Mouse (Mus musculus) brain, embryonic 14.5 days (tissue): ENCODE measurements at regions not wholly inside any gene's neighbourhood (a gene's known extent, or its start where the extent isn't known, plus 50 kb on each side); places are given as distances from the start of the nearest gene placed in this dataset.
"Not testable (repeated sequence)": the region's sequence is repeated elsewhere in the genome, so short reads cannot be mapped to it uniquely, and the experiment has no call there.

Source experiments
- DNase-seq: peaks from one replicate; pipeline ENCODE4 v3.0.0-alpha.2; 2011; ENCODE audit warnings: low read depth
- CTCF ChIP-seq: fragments of 200-500 bp; IDR thresholded peaks from 2 replicates; pipeline ENCODE4 v1.5.1; 2012; ENCODE audit warnings: inconsistent platforms, mild to moderate bottlenecking, moderate library complexity, borderline replicate concordance; ENCODE audit not compliant: insufficient read depth, insufficient read length; ENCODE audit errors: extremely low read depth
- POLR2A ChIP-seq: fragments of 200-500 bp; IDR thresholded peaks from 2 replicates; pipeline ENCODE4 v1.6.1; 2012; ENCODE audit warnings: mild to moderate bottlenecking, inconsistent platforms, borderline replicate concordance; ENCODE audit not compliant: poor library complexity, insufficient read depth, insufficient read length, severe bottlenecking; ENCODE audit errors: extremely low read depth

- not testable (repeated sequence) for DNase-seq
Measured at GRCm38 (mm10) chr10:22460386-22460785, 100.0 kb downstream of the Raet1d start.

GRCm38 (mm10) chr10:22460818-22461479 is 100.6 kb downstream of the Raet1d start:
- DNase-seq: peak; percentile 68

GRCm38 (mm10) chr10:22461480-22462050 is 101.2 kb downstream of the Raet1d start:
- DNase-seq: peak; percentile 54

- not testable (repeated sequence) for DNase-seq
Measured at GRCm38 (mm10) chr10:22471722-22472330, 111.5 kb downstream of the Raet1d start.

GRCm38 (mm10) chr10:22479860-22480259 is 119.5 kb downstream of the Raet1d start:
- DNase-seq: peak; percentile 89
- TF ChIP-seq CTCF: peak; percentile 73

GRCm38 (mm10) chr10:22487071-22487470 is 126.7 kb downstream of the Raet1d start:
- not testable (repeated sequence) for DNase-seq

- not testable (repeated sequence) for DNase-seq
Measured at GRCm38 (mm10) chr10:22491806-22492347, 131.5 kb downstream of the Raet1d start.

GRCm38 (mm10) chr10:22495975-22496496 is 135.7 kb downstream of the Raet1d start:
- peak; percentile 27 for DNase-seq
- TF ChIP-seq POLR2A: no peak
- no peak for TF ChIP-seq CTCF
